Mouse (Mus musculus): Measurements from ENCODE around the gene A2m.

Gene A2m

DNA sequence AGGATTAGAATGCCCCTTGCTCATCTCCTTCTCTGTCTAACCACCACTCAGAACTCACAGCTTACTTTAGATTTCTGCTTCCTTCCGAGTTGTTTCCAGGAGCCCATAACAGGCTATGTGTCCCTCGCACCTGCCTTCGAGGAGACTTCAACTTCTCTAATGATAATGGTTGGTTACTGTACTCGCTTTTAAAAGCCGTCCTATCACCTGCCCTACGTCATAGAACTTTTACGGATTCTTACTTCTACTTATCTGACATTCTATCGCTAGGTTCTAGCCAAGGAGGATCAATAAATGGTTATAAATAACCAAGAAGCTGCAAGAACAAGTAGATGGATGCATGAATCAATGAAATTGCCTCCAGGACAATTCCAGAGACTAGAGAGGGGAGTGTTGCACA is at the start of gene A2m:
Gene A2m (plus strand): TSS at position 301 of the 400 bp plus-strand sequence.
- no peak for DNase-seq

DNA sequence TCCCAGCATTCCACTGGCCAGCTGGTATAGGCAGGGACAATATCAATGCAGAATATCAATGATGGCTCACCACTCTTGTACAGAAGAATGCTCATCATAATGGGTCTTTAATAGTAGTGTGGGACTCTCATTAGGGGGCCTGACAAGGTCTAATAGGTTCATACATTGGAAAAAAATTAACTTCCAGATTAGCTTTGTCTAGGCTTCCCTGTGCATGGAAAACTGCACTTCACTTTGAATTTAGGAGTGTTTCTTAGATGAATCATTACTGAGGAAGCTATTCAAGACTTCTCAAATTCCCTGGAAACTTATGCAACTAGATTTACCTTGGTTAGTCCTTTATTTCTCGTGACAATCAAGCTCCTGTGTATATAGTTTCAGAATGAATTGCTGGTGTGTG is 45.0 kb upstream of the A2m start:
- DNase-seq = no peak

DNA sequence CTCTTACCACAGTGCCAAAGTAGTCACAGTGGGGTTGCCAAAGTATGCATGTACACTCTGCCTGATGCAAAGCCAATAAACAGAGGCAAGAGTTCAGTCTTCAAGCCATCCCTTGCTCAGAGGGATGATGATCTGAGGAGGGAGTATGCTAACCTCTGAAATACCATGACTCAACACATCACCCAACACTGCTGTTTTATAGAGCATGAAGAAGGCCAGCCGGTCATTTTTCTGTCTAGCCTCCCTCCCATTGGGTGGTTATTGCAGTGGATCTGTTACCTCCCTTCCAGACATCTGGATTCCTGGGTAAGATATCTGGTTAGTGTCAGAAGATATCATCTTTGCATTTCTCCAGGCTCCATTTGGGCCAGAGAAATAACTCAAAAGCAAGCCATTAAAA is 34.2 kb upstream of the A2m start:
- no peak for DNase-seq

DNA sequence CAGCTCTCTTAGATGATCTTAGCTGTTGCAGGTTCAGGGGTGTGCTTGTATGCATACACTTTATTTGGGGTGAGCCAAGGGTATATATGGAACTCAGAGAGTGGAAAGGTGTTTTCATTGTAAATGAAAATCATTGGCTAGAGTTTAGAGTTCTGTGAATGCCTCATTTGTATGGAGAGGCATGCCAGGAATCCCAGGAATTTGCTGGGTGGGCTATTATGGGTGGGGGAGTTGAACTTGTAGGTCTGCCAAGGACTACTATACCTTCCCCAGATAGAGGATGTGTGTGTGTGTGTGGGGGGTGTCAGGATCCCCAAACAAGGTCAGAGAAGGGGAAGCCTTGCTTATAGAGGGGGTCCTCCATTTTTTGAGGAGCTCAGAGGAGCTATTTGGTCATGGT is 27.3 kb upstream of the A2m start:
- DNase-seq = no peak

DNA sequence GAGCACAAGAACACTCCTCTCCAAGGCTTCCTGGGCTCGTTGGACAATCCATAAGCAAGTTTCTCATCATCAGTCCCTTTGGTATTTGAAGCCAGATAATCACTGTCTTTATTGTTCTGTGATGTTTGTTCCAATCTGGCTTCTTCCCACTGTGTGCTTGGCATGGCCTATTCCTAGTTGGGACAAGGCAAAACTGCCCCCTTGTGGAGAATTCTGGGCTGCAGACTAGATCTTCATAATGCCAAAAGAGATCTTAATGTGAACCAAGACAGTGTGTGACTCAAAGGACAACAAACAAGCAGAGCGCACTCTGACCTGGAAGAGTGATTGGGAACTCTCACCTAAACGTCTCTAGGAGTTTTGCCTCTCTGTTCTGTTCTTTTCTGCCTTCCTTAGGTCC is 23.4 kb upstream of the A2m start:
- DNase-seq = no peak

DNA sequence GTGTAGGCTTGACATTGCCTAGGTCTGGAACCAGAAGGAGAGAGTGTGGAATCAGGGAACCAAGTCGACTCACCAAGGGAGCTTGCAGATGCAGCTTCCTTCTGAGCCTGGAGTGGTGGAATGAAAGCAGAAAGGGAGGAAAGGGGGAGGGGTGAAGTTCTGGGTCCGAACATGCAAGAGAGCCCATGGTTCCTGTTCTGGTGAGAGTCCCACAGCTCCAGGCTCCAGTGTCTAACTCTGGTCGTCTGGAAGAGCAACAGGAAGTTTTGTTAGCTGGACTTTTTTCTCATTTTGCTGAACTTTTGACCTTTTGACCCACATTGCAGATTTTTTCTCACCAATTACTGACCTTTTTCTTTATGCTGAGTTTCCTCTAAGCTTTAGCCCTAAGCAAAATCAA is 17.7 kb upstream of the A2m start:
- DNase-seq = no peak

DNA sequence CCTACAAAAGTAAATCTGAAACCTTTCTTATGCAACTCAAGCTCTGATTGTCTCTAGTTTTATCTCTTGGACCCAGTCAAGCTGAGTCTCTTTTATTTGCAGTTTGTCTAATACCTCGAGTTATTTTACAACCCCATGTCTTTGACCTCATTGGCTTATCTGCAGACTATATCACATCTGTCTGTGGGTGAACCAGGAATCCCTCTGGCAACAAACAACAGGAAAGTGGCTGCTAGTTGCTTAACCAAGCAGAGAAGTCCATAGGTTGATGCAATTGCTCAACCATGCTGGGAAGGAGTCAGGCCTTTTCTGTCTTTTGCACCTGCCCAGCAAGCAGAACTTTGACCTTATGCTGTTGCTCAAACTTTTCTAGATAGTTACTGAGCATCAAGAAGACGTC is 12.7 kb upstream of the A2m start:
- no peak for DNase-seq

DNA sequence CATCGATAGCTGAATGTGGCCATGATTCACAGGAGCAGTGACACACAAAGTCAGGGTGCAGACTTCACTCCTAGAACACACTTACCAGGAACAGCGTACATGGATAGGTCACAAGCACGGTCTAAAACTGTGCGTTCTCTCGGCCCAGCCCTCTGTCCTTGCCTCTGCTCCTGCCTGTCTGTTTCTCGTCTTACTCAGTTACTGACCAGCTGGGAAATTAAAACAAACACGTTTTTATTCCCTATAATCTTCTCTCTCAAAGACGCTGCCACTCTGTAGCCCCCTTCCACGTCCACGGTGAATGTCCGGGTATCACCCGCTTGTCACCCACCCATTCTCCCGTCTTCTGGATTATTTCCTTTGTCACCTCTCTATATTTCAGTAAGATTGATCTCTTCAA is 656 bp upstream of the A2m start:
- DNase-seq = no peak

DNA sequence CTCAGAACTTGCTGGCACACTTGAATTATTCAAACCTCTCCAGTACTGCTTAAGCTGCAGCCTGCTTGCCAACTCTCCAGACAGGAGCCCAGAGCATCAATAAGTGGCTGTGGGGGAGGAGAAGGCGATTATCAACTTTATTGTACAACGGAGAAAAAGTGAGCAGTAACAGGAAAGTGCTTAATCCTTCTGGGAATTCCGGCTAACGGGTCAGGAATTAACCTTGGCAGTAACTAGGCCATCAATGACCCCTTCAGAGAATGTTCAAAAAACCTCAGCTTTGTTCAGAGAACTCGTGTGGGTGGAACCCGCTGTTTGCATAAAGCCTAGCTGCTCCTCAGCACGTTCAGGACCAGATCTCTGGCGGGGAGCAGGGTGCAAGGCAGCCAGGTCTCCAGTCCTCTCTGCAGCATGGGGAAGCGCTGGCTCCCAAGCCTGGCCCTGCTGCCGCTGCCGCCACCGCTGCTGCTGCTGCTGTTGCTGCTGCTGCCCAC is 749 bp downstream of the A2m start:
- no peak for DNase-seq

DNA sequence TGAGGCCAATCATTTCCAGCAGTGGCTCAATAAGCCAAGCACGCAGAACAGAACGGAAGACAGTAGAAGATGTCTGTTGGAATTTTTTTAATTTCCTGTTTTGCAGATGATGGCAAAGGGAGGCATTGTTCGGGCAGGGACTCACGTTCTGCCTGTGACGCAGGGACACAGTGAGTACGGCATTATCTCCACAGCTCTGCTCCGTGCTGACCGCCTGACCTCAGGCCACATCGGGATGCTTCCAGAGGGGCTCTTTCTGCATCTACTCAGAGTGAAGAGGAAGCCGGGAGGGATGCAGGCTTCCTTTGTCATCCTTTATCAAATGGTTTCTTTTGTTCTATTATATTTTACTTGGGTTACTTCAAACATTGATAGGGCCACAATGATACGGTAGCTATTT is 13.3 kb downstream of the A2m start:
- DNase-seq = no peak
